In the genomic region with DNA sequence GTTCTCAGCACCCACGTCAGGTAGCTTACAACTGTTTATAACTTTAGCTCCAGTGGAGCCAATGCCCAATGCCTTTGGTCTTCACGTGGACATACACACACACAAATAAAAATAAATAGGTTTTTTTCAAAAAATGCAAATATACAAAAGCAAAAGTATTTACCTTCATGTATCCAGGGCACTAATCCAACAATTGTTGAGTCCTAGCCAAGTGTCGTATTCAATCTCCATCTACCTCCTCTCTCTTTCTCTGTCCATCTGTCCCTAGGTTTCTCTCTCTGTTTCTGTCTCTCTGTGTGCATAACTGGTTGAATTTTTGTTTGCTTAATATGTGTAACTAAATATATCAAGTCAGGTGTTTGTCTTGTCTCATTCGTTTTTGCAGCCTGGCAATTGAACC, we compare ENCODE assay signal across 17 mouse cellular contexts.
"Had no signal": no experiment of that assay in that cellular context is flagged by ENCODE, and none has a peak within 500 bp of the region (broad histone marks: within the 10 kb centered on the region; RNA-seq: fewer than 3 reads in every experiment).

No protein-coding gene starts in this region.

- H3K9ac ChIP-seq: lung, embryonic 15.5 days; midbrain, embryonic 13.5 days; midbrain, embryonic 15.5 days; neural tube, embryonic 12.5 days; stomach, embryonic 15.5 days had no signal

- H3K27me3 ChIP-seq: lung, embryonic 15.5 days; midbrain, embryonic 13.5 days; midbrain, embryonic 15.5 days; neural tube, embryonic 12.5 days; stomach, embryonic 15.5 days had no signal

- ATAC-seq: lung, postnatal 0 days; midbrain, embryonic 13.5 days; midbrain, embryonic 15.5 days had no signal

- H3K4me1 ChIP-seq: lung, embryonic 15.5 days; midbrain, embryonic 13.5 days; midbrain, embryonic 15.5 days; neural tube, embryonic 12.5 days; stomach, embryonic 15.5 days had no signal

- H3K4me3 ChIP-seq: lung, embryonic 15.5 days; megakaryocyte, embryonic 14.5 days; midbrain, embryonic 13.5 days; midbrain, embryonic 15.5 days; neural tube, embryonic 12.5 days; stomach, embryonic 15.5 days had no signal

- H3K27ac ChIP-seq: lung, embryonic 15.5 days; macrophage; midbrain, embryonic 13.5 days; midbrain, embryonic 15.5 days; neural tube, embryonic 12.5 days; stomach, embryonic 15.5 days; stomach, postnatal 0 days had no signal

- DNase-seq: lung, adult 2 months; lung, postnatal 14 days; lung, postnatal 36 days; right cerebral cortex, postnatal 14 days; thymus, adult 2 months; thymus, postnatal 25 days; thymus, postnatal 4 days had no signal

- H3K4me2 ChIP-seq: lung, embryonic 15.5 days; midbrain, embryonic 11.5 days; midbrain, embryonic 13.5 days; midbrain, embryonic 15.5 days; neural tube, embryonic 12.5 days; stomach, embryonic 15.5 days had no signal

- H3K36me3 ChIP-seq: lung, embryonic 15.5 days; midbrain, embryonic 13.5 days; midbrain, embryonic 15.5 days; neural tube, embryonic 12.5 days; stomach, embryonic 15.5 days had no signal

- H3K9me3 ChIP-seq: lung, embryonic 15.5 days; megakaryocyte, embryonic 14.5 days; midbrain, embryonic 13.5 days; midbrain, embryonic 15.5 days; neural tube, embryonic 12.5 days; stomach, embryonic 15.5 days had no signal
